Mouse (Mus musculus) ES-CJ7 (cell line): Measurements from ENCODE around the gene Plrg1.
A peak's percentile ranks its signal among the peaks of the same experiment; 100 is the strongest.

Source experiments
- DNase-seq: peaks from one replicate; pipeline ENCODE4 v3.0.0; 2011; ENCODE audit warnings: low read depth, low spot score

Gene Plrg1

DNA sequence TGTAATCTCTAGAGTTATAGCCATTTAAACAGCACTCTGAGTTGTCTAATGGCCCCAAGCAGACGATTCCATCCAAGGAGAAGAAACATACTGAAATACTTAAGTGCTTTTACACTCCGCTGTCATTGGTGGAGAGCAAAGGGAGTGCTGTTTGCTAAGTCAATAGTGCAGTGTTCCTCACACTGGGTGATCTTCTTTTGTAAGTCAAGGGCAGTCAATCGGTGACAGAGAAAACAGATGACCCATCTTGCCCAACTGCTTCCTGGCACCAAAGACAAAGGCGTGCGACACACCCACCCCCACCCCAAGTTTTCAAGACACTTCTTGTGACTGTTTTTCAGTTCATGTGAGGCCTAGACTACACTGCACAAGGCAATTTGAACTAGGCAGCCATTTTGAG lies 3.2 kb upstream of the Plrg1 start:
- peak; percentile 27 for DNase-seq

DNA sequence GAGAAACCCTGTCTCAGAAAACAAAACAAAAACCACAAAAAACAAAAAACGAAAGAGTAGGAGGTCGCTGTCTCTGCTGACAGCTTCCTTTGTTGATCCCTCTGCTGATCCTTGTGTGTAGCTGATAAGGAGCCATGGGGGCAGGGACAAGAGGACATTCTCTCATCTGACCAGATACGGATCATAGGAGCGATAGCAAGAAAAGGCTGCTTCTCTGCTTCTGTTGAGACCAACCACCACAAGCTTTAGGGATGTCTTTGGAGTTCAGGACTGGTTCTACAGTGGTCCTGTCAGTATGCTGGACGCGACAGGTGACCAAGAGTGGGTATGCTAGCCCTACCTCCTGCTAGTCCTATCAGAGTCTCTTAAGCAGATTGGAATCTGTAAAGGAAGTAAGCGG lies 2.2 kb upstream of the Plrg1 start:
- no peak for DNase-seq

DNA sequence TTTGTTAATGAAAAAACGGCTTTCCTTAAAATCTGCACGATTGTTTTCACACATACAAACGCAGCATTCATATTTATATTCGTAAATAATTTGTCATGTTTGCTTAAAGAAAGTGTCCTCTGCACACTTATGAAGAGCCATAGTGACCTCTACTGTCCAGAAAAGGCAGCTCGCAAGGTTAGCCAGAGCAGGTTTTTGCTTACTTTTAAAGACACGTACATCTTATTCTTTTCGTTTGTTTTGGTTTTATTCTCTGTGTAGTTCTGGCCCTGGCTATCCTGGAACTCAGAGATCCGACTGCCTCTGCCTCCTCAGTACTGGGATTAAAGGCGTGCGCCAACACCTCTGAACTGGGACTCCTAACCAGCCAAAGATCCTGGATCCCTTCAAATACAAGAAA lies 1.6 kb upstream of the Plrg1 start:
- peak; percentile 41 for DNase-seq

DNA sequence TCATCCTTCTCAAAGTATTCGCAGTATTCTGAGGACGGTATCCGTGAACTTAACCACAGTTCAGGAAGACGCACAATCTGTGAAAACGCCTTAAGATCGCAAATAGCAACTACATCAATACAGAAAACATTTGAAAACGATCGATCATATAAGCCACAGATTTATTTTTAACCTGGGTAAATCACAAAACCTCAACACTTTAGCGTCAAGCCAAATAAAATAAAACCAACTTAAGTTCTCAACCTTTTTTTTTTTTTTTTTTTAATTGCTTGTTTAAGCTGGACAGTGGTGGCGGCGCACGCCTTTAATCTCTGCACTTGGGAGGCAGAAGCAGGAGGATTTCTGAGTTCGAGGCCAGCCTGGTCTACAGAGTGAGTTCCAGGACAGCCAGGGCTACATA lies 563 bp upstream of the Plrg1 start:
- no peak for DNase-seq

DNA sequence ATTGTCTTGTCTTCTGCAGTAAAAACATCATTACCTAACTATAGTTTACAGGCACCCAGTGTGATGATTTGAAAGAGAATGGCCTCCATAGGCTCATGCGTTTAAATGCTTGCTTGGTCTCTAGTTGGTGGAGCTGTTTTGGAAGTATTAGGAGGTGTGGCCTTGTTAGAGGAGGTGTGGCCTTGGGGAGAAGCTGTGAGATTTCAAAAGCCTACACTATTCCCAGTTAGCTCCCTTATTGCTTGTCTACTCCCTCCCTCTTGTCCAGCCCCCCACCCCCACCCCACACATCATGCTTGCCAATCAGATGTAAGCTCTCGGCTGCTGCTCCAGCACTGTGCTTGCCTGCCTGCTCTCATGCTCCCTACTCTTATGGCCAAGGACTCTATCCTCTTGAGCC lies 1.7 kb downstream of the Plrg1 start:
- DNase-seq, result peak; percentile 16

DNA sequence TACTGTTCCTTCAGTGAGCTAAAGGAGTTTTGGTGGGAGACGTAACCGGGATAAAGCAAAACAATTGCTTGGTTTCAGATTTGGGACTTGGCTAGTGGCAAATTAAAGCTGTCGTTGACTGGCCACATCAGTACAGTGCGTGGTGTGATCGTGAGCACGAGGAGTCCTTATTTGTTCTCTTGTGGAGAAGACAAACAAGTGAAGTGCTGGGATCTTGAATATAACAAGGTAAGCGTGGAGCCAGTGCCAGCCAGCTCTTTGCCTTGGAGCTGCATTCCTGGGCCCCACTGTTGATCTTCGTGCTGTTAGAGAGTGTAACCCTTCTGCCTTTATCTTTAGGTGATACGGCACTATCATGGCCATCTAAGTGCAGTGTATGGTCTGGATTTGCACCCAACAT lies 12.6 kb downstream of the Plrg1 start:
- no peak for DNase-seq

DNA sequence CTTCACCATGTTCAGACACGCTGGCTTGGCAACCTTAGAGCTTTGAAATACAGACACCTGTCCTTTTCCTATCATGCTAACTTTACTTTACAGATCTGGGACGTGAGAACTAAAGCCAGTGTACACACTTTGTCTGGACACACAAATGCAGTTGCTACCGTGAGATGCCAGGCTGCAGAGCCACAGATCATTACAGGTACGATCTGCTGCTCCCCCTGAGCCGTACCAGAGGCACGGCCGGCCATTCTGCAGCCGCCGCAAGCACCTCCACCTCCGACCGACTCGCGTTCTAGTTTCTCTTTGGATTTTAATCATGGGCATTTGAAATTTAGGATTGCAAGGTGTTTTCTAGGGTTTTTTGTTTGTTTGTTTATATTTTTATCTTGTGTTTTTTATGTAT lies 13.5 kb downstream of the Plrg1 start:
- no peak for DNase-seq

DNA sequence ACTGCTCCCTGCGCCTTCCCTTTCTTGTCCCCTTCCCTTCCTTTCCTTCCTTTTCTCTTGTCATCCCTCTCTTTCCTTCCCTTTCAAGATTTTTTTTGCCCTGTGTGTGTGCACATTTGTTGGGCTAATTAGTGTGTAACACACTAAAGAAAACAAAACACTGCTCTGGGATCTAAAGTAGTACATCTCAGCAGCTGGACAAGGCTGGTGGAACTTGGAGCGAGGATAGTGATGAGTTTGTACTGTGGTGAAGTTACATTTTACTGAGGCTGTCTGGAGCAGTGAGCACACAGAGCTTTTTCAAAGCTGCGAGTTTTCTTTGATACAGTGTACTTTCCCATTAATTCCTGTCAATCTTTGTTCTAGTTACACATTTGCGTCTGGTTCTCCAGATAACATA lies 14.9 kb downstream of the Plrg1 start:
- no peak for DNase-seq

DNA sequence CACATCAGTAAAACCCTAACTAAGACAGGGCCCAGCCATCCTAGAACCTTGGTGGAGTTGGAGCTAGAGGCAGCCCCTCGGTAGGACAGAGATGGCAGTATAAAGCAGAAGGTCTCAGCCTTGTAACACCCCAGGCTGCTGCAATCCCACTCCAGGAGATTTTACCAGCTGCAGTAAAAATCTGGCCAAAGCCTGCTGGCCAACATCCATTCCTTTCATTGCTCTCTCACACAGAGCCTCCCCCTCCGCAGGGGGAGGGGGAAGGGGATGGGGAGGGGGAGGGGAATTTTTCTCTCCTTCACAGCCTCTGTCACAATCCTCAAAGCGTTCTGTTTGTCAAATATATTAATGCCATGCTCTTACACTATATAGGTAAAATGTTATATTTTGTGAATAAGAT lies 21.2 kb downstream of the Plrg1 start:
- no peak for DNase-seq

DNA sequence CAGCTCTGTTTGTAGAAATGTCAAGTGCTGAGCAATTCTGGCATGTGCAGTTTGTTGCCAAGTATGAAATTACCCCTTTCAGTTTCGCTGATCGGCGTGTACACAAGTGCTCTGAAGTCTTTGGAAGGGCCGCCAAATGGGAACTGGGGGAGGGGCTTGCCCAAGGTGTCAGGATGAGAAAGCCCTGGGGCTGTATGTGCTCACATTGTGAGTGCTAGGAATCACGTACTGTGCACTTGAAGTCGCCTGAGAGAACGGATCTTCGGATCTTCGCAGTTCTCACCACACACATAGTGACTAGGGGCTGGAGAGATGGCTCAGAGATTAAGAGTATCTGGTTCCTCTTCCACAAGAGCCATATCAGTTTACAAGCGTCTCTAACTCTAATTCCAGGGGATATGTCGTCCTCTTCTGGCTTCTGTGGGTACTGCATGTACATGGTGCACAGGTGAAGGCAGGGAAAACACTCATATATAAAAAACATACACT lies 25.3 kb downstream of the Plrg1 start:
- peak; percentile 55 for DNase-seq

DNA sequence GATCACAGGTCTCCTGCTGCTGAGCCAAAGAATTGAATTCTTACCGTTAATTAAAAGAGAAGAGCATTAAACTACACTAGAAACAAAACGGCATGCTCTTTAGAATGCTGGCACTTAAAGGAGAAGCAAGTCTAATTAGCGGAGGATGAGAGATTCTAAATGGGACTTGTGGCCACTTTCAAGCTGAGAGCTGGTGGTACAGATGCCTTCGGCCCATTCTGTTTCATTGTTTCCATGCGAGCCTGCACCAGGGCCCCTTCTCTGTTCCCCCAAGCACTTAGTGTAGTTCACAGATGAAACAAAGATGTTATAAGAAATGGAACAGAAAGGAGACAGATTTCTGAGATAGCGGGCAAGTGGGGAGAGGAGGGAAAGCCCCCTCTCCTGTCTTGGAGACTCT lies 42.3 kb downstream of the Plrg1 start:
- no peak for DNase-seq

DNA sequence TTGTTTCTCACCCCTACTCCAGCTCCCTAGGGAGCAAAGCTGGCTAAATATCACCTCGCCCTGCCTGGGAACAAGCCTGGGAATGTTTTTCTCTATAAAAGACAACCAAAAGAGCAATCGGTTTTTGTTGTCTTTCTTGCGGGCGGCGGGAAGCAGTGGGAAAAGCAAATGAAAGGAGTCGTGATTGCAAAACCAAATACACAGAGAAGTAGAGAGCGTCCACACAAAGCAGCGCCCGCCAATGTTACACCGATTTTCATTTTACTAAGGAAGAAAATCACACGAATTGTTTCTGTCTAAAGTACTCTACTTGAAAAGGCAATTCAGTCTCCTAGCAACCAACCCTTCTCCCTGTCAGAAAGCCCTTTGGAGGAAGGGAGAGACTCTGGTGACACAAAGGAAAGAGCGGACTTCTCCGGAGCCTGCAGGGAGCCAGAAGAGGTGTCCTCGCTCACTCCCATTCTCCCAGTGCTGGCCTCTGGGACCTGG lies 43.3 kb downstream of the Plrg1 start:
- no peak for DNase-seq

DNA sequence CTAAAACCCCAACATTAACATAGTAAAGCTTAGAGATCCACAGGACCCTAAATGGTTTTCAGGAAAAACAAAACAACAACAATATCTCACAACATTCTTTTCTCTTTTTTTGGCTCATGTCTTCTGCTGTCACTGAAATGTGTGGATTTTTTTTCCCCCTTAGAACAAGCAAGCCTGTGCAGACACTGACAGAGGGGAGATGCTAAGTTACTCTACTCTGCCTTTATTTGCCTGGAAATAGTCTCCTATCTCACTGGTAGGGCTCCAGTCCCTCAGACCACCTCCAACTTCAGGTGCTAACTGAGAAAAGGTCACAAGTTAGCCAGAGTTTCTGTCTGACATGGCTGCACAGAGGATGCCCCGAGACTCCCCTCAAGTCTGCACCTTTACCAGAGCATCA lies 43.8 kb downstream of the Plrg1 start:
- DNase-seq, result no peak

DNA sequence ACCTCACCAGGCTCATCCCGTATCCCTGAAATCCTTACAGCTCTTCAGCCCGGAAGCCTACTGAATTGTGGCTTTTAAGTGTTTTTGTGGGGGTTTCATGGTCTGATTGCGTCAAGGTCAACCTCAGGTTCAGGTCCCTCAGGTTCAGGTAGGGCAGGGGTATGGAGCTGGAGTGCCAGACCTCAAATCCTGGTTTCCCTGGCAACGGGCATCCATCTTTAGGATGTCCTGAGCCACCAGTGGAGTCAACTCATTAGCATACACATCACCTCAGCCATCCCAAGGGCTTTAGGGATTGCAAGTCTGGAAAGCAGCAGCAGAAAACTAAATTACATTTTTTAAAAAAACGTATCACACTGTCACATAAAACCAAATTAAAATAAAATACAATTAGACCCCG lies 44.3 kb downstream of the Plrg1 start:
- no peak for DNase-seq

DNA sequence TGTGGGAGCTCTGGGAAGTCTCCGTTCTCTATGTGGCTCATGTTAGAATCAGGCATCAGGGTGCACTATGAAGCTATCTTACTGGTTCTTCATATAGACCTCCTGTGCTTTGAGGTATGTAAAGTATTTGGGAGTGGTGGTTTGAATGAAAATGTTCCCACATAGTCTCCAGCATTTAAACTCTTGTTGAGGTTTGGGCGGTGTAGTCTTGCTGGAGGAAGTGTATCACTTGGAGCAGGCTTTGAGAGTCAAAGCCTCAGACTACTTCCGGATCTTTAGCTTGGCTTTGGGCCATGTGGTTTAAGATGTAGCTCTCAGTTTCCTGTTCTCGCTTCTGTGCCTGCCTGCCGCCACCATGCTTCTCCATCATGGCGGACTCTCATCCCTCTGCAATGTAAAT lies 47.0 kb downstream of the Plrg1 start:
- no peak for DNase-seq

DNA sequence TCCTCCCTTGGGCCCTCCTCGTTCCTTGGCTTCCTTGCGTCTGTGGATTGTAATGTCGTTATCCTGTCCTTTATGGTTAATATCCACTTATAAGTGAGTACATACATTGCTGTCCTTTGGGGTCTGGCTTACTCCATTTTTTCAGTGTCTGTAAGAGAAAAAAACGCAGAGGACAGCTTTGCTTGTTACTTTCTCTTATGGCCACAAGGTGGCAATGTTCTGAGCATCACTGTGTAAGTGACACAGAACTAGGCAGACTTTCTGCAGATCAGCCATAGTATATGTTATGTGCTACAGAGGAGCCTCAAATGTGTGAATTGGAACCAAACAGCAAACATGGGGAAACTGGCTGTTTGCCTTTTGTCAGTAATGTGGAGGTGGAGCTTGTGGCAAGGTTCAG lies 54.8 kb downstream of the Plrg1 start:
- DNase-seq, result peak; percentile 51

DNA sequence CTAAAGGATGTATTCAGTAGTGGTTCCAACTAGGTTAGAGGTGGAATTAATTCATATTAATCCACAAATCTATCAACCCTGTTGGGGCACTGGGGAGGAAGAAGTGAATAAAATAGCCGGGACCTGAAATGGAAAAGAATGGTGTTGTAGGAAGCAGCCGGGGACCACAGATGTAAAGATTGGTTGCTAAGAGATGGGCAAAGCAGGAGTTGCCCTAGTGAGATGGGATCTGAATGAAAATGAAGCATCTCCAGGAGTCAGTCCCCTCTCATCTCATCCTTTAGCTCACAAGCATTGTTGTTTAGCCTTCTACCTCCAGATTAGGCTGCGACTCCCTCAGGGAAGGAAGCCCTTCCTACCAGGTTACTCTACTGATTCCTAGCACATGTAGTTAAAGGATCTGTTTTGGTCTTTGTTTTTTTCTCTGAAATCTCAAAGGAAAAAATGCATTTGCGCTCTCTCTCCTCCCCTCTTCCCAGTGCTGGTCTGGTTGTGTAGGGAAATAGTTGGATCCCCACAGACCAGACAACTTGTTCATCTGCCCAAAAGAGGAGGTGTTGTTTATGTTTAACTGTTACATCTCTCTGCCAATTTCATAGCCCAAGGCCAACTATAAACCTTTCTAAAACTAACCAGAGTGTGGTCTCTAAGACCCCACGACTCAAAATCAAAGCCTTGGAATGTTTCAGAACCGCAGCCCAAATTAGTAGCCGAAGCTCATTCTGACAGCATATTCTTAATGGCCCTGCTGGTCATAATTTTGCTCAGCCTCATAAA lies 56.4 kb downstream of the Plrg1 start:
- no peak for DNase-seq

DNA sequence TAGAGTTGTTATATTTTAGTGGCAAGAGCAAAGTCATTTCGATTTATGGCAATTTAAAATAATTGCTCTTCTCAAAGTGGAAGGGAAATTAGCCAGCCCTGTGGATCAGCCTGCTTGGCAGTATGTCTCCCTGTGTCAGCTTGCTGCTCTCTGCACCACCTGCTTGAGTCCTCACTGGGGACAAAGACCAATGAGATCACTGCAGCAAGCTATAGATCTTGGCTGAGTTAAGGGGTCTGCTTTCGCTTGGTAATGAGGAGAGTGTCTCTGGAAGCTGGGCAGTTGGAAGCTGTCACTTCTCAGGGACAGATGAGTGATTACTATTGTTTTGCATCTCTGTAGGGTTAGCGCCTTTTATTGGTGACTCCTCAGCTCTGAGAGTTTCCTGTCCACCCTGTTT lies 57.5 kb downstream of the Plrg1 start:
- DNase-seq, result no peak

DNA sequence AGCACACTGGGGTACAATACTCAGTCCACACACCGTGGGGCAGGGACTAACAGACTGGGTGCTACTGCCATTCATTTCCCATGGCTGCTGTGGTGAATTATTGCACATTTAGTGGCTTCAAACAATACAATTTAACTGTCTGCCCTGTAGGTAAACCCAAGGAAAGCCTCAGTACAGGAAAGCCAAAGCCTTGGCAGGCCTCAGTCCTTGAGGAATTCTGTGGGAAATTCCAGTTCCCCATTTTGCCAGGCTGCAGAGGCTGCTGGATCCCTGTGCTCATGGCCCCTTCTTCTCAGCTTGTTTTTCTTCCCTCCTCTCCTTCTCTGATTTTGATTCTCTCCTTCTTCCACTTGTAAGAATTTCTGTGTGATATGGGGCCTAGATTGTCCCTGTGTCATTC lies 59.6 kb downstream of the Plrg1 start:
- DNase-seq, result no peak

DNA sequence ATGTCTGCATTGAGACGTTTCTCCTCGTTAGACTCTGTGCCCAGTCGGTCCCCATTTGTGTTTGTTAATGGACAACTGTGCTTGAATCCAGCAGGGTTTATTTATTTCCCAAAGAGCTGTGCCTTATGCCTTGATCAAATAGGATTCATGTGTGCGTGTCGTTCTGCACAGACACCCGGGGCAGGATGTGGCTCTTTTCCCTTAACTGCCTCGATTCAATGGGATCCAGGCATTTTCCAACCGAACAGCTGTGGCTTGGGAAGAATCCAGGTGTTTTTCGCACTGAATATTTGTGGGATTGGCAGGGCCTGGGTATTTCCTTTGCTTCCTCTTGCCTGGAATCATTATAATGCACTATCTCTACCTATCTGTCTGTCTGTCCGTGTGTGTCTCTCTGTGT lies 62.3 kb downstream of the Plrg1 start:
- no peak for DNase-seq
